Mouse (Mus musculus) heart, embryonic 11.5 days (tissue): ENCODE measurements at regions not wholly inside any gene's neighbourhood (a gene's known extent, or its start where the extent isn't known, plus 50 kb on each side); places are given as distances from the start of the nearest gene placed in this dataset.

ENCODE experiments used
- ATAC-seq: fragments of 200-750 bp; cut with Nextera tagmentation; replicated peaks from 2 replicates; pipeline ENCODE4 v1.8.0; 2017; ENCODE audit warnings: moderate library complexity; ENCODE audit not compliant: insufficient number of reproducible peaks, low FRiP score, low TSS enrichment
- H3K27ac ChIP-seq: fragments of 300-500 bp; sonication (generic); 2 replicates; pipeline ENCODE4 v1.5.1; 2014; ENCODE audit warnings: mild to moderate bottlenecking, low read depth, low read length
- H3K27me3 ChIP-seq: fragments of 300-500 bp; sonication (generic); 2 replicates; pipeline ENCODE4 v1.6.1; 2014; ENCODE audit warnings: mild to moderate bottlenecking, low read length, mixed read lengths; ENCODE audit not compliant: control insufficient read depth, insufficient read depth
- H3K36me3 ChIP-seq: fragments of 300-500 bp; sonication (generic); 2 replicates; pipeline ENCODE4 v1.6.1; 2014; ENCODE audit warnings: mild to moderate bottlenecking, low read length, moderate library complexity, mixed read lengths; ENCODE audit not compliant: control insufficient read depth, insufficient read depth
- H3K4me1 ChIP-seq: fragments of 300-500 bp; sonication (generic); 2 replicates; pipeline ENCODE4 v1.6.1; 2014; ENCODE audit warnings: low read length; ENCODE audit not compliant: control insufficient read depth, insufficient read depth
- H3K4me2 ChIP-seq: fragments of 300-500 bp; sonication (generic); 2 replicates; pipeline ENCODE4 v1.6.1; 2014; ENCODE audit warnings: mild to moderate bottlenecking, moderate library complexity
- H3K4me3 ChIP-seq: fragments of 300-500 bp; sonication (generic); 2 replicates; pipeline ENCODE4 v1.5.1; 2014; ENCODE audit warnings: low read depth, low read length
- H3K9ac ChIP-seq: fragments of 300-500 bp; sonication (generic); 2 replicates; pipeline ENCODE4 v1.6.1; 2014; ENCODE audit warnings: mild to moderate bottlenecking, low read depth, low read length, moderate library complexity
- H3K9me3 ChIP-seq: fragments of 300-500 bp; sonication (generic); replicated peaks from 2 replicates; pipeline ENCODE4 v1.6.1; 2016; ENCODE audit warnings: low read length; ENCODE audit not compliant: control insufficient read depth
- WGBS: fragments of 180-500 bp; shearing (Covaris S2); extraction: QIAGEN DNeasy Blood & Tissue Kit; methylation state at CpG from one replicate; pipeline ENCODE4 v1.1.7; 2014; ENCODE audit not compliant: insufficient replicate concordance; 5-methylcytosine and 5-hydroxymethylcytosine counted together

DNA sequence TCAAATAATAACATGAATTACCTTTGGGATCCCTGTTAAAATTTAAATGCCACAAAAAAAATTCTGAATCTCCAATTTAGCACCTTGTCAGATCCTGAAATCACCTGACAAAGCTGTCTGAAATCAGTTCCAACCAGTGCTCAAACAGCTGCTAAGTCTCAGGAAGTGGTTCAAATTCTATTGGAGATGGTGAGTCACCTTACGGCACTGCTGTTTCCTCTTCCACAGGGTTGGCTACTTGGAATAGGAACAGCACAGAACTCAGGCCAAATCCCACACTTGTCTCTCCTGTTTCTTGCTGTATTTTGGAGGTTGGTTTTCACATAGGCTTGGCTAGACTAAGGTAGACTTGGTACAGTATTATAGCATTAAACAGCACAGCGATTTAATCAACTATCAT, 55.8 kb upstream of the Abhd2 start:
- H3K9me3 ChIP-seq = no peaks in the 10 kb centered on the region
- no peak overlapping the region for H3K9ac ChIP-seq
- H3K27me3 ChIP-seq = no peaks in the 10 kb centered on the region
- no peak overlapping the region for H3K27ac ChIP-seq
- no peaks in the 10 kb centered on the region for H3K4me1 ChIP-seq
- no peak overlapping the region for H3K4me2 ChIP-seq
- 69% methylated on average over 2 of the region's 2 CpGs for WGBS
- H3K4me3 ChIP-seq = no peak overlapping the region
- H3K36me3 ChIP-seq = no peaks in the 10 kb centered on the region
- no peak for ATAC-seq

DNA sequence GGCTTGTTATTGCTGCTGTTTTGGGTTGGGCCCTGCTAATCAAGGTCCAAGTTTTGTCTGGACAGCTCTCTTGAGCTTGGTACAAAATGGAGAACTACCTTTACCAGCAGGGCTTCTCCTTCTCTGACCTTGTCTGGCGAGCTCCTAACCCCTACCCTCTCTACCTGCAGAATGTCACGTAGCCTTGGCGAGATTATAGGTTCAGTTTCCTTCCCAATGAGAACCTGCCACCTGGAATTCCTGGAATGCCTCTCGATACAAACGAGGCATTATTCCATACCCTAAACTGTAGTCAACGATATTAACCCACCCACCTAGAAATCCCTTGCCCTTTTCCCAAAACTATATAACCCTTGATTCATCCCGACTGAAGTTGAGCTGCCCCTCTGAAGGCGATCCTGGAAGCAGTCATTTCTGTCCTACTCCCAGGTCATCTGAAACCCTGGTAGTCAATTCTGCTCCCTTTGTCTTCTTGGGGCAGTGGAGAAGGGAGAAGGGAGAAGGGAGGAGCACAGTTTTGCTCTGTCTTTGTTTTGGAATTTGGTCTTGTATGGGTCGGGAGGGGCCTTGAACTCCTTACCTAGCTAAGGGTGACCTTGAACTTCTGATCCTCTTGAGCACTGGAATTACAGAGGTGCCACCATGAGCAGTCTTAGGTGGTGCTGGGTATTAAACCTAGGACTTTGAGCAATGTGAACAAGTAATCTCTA, 50.2 kb upstream of the Abhd2 start:
- H3K4me2 ChIP-seq = no peak overlapping the region
- no peak overlapping the region for H3K4me3 ChIP-seq
- no peak overlapping the region for H3K9ac ChIP-seq
- no peaks in the 10 kb centered on the region for H3K9me3 ChIP-seq
- ATAC-seq = no peak
- 82% methylated on average over 9 of the region's 9 CpGs for WGBS
- H3K27me3 ChIP-seq = no peaks in the 10 kb centered on the region
- H3K27ac ChIP-seq = no peak overlapping the region
- H3K36me3 ChIP-seq = no peaks in the 10 kb centered on the region
- no peaks in the 10 kb centered on the region for H3K4me1 ChIP-seq
